Mouse (Mus musculus) embryonic facial prominence, embryonic 11.5 days (tissue): ENCODE results near the gene Ifna4. TPM values are rescaled to one million over a fixed set of nuclear protein-coding genes. Genes with fewer than 3 reads are reported as not detected.
"Not testable (repeated sequence)": the region's sequence is repeated elsewhere in the genome, so short reads cannot be mapped to it uniquely, and the experiment has no call there.

Experiments
- ATAC-seq: fragments of 200-750 bp; cut with Nextera tagmentation; replicated peaks from 2 replicates; pipeline ENCODE4 v1.8.0; 2017; ENCODE audit warnings: low read depth; ENCODE audit not compliant: insufficient number of reproducible peaks, low FRiP score, low TSS enrichment
- DNase-seq: peaks from one replicate; pipeline ENCODE4 v3.0.0-alpha.2; 2015; ENCODE audit warnings: low spot score
- H3K27ac ChIP-seq: fragments of 300-500 bp; sonication (generic); replicated peaks from 2 replicates; pipeline ENCODE4 v1.5.1; 2014; ENCODE audit warnings: mild to moderate bottlenecking, low read depth, low read length, control low read depth
- H3K27me3 ChIP-seq: fragments of 300-500 bp; sonication (generic); 2 replicates; pipeline ENCODE4 v1.6.1; 2014; ENCODE audit warnings: mild to moderate bottlenecking, low read length, moderate library complexity, mixed read lengths; ENCODE audit not compliant: control insufficient read depth, insufficient read depth
- H3K36me3 ChIP-seq: fragments of 300-500 bp; sonication (generic); replicated peaks from 2 replicates; pipeline ENCODE4 v1.6.1; 2014; ENCODE audit warnings: low read depth, mild to moderate bottlenecking, low read length, moderate library complexity, mixed read lengths; ENCODE audit not compliant: control insufficient read depth, insufficient read depth
- H3K4me1 ChIP-seq: fragments of 300-500 bp; sonication (generic); 2 replicates; pipeline ENCODE4 v1.6.1; 2014; ENCODE audit warnings: low read length, mixed read lengths; ENCODE audit not compliant: control insufficient read depth, insufficient read depth
- H3K4me2 ChIP-seq: fragments of 300-500 bp; sonication (generic); 2 replicates; pipeline ENCODE4 v1.6.1; 2014; ENCODE audit warnings: low read depth, mild to moderate bottlenecking, control low read depth, low read length, moderate library complexity
- H3K4me3 ChIP-seq: fragments of 300-500 bp; sonication (generic); 2 replicates; pipeline ENCODE4 v1.5.1; 2014; ENCODE audit warnings: low read depth, low read length, control low read depth
- H3K9ac ChIP-seq: fragments of 300-500 bp; sonication (generic); replicated peaks from 2 replicates; pipeline ENCODE4 v1.6.1; 2014; ENCODE audit warnings: mild to moderate bottlenecking, control low read depth, low read length
- H3K9me3 ChIP-seq: fragments of 300-500 bp; sonication (generic); replicated peaks from 2 replicates; pipeline ENCODE4 v1.6.1; 2016; ENCODE audit warnings: mild to moderate bottlenecking, low read length, inconsistent platforms, mixed read lengths; ENCODE audit not compliant: control insufficient read depth
- WGBS: fragments of 180-500 bp; shearing (Covaris S2); extraction: QIAGEN DNeasy Blood & Tissue Kit; methylation state at CpG from one replicate; pipeline ENCODE4 v1.1.7; 2014; 5-methylcytosine and 5-hydroxymethylcytosine counted together
- polyA plus RNA-seq: library from polyadenylated mRNA; unstranded; fragments of >200 nt; fragmentation: Nextera tagmentation; extraction: Ambion mirVana; gene quantifications from 2 replicates; pipeline ENCODE4 v1.2.1, GENCODE M21; 2014

The Ifna4 gene
- polyA plus RNA-seq, 1 experiment from 2014 or later: not detected

GRCm38 (mm10) chr4:88819659-88820058, 22.0 kb upstream of the Ifna4 start, which contains the start of gene Ifna11:
Ifna11 (plus strand) TSS chr4:88819959.
- ATAC-seq: no peak

DNA sequence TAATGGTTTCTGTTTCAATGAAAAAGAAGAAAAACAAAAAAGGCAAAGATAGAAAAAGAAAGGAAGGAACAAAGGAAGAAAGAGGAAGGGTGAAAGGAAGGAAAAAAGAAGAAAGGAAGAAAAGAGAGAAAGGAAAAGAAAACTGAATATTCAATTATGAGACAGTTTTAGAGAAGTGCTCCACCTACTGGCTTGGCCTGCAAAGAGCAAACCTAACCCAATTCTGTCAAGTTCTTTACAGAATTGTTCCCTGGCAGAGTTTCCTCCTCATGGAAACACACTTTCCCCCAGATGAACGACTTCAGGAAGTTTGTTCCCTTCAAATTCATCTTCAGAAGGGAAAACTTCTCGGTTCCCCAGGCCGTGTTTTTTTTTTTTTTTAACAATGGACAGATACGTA, 18.7 kb upstream of the Ifna4 start:
- Histone ChIP-seq H3K4me2 (no peak overlapping the region), H3K9me3 (no peaks in the 10 kb centered on the region), H3K9ac (no peak overlapping the region), H3K4me1 (no peaks in the 10 kb centered on the region), H3K27me3 (no peaks in the 10 kb centered on the region), H3K4me3 (no peak overlapping the region), H3K27ac (no peak overlapping the region), H3K36me3 (no peaks in the 10 kb centered on the region)
- ATAC-seq: no peak
- peak; percentile 39 for DNase-seq
- 24% methylated on average over 4 of the region's 4 CpGs for WGBS

More at GRCm38 (mm10) chr4:88819659-88820058, 22.0 kb upstream of the Ifna4 start, which contains the start of gene Ifna11:
- Histone ChIP-seq H3K4me2 (no peak within 1 kb of the TSS), H3K4me3 (no peak within 1 kb of the TSS), H3K9ac (no peak within 1 kb of the TSS), H3K27me3 (no peaks in the 10 kb centered on the region), H3K4me1 (no peaks in the 10 kb centered on the region), H3K27ac (no peak within 1 kb of the TSS), H3K9me3 (no peaks in the 10 kb centered on the region), H3K36me3 (no peaks in the 10 kb centered on the region)
- WGBS: 87% methylated on average over 1 of the region's 1 CpGs
- no peak for DNase-seq

- H3K27ac ChIP-seq, H3K9me3 ChIP-seq, DNase-seq, H3K36me3 ChIP-seq, H3K4me3 ChIP-seq, H3K9ac ChIP-seq, ATAC-seq, H3K4me2 ChIP-seq, H3K27me3 ChIP-seq, H3K4me1 ChIP-seq: not testable (repeated sequence)
Measured at GRCm38 (mm10) chr4:88827116-88827515, 14.5 kb upstream of the Ifna4 start, which contains the start of gene Ifna6. Ifna6 (plus strand) TSS chr4:88827416.

- no peaks in the 10 kb centered on the region for H3K4me1 ChIP-seq
- H3K27ac ChIP-seq: no peak overlapping the region
- 30% methylated on average over 4 of the region's 4 CpGs for WGBS
Measured at GRCm38 (mm10) chr4:88830523-88830922, 11.1 kb upstream of the Ifna4 start.

DNA sequence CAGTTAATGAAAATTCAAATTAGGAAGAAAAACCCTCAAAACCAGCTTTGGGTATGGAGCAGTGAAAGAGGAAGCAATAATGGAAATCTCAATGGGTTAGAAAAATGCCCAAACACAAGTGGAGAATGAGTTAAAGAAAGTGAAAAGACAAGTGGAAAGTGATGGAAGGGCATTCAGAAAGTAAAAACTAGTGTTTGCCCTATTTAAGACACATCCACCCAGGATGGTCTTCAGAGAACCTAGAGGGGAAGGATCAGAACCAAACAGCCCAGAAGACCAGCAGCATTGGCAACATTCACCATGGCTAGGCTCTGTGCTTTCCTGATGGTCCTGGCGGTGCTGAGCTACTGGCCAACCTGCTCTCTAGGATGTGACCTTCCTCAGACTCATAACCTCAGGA, 6.4 kb upstream of the Ifna4 start, which contains the start of gene Ifna5:
Ifna5 (plus strand) TSS at position 301 of the 400 bp plus-strand sequence.
- H3K4me3 ChIP-seq, H3K9ac ChIP-seq, H3K27ac ChIP-seq, H3K9me3 ChIP-seq, ATAC-seq, H3K27me3 ChIP-seq, DNase-seq, H3K4me2 ChIP-seq, H3K4me1 ChIP-seq, H3K36me3 ChIP-seq: not testable (repeated sequence)
- WGBS: 80% methylated on average over 1 of the region's 1 CpGs

More at GRCm38 (mm10) chr4:88830523-88830922, 11.1 kb upstream of the Ifna4 start:
- ATAC-seq (no peak), DNase-seq (peak; percentile 59)
- Histone ChIP-seq H3K27me3 (no peaks in the 10 kb centered on the region), H3K9me3 (no peaks in the 10 kb centered on the region), H3K4me3 (no peak overlapping the region), H3K9ac (no peak overlapping the region), H3K36me3 (no peaks in the 10 kb centered on the region), H3K4me2 (no peak overlapping the region)

- no peak for ATAC-seq
- H3K9me3 ChIP-seq: no peaks in the 10 kb centered on the region
- no peak overlapping the region for H3K4me2 ChIP-seq
- DNase-seq: peak; percentile 56
- no peak overlapping the region for H3K4me3 ChIP-seq
- no peaks in the 10 kb centered on the region for H3K27me3 ChIP-seq
- no peak overlapping the region for H3K27ac ChIP-seq
- H3K36me3 ChIP-seq: no peaks in the 10 kb centered on the region
- H3K9ac ChIP-seq: no peak overlapping the region
- no peaks in the 10 kb centered on the region for H3K4me1 ChIP-seq
- 42% methylated on average over 3 of the region's 3 CpGs for WGBS
Measured at GRCm38 (mm10) chr4:88838828-88839227, 2.8 kb upstream of the Ifna4 start.

DNA sequence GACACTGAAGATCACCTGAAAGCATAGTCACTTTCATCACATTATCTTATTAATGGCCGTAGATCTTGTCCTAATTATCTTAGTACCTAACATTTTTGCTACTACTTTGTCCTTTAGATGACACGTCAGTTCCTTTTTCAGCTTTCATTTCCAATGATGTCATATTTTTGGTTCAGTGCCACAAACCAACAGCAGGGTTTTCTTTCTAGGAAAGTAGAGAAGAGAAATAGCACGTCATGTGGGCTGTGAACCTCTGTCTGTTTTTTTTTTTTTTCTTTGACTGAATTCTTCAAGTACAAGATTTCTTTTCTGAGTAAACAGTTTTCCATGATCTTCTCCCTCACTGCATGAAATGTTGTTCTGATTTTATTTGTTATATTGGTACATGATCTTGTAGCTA, 1.6 kb upstream of the Ifna4 start:
- DNase-seq (no peak), ATAC-seq (no peak)
- Histone ChIP-seq H3K27me3 (no peaks in the 10 kb centered on the region), H3K9me3 (no peaks in the 10 kb centered on the region), H3K27ac (no peak overlapping the region), H3K9ac (no peak overlapping the region), H3K4me3 (no peak overlapping the region), H3K4me1 (no peaks in the 10 kb centered on the region), H3K36me3 (no peaks in the 10 kb centered on the region), H3K4me2 (no peak overlapping the region)
- WGBS: 82% methylated on average over 3 of the region's 3 CpGs

- Histone ChIP-seq H3K4me2 (no peak overlapping the region), H3K4me1 (no peaks in the 10 kb centered on the region), H3K4me3 (no peak overlapping the region), H3K27ac (no peak overlapping the region), H3K9ac (no peak overlapping the region), H3K27me3 (no peaks in the 10 kb centered on the region), H3K36me3 (no peaks in the 10 kb centered on the region), H3K9me3 (no peaks in the 10 kb centered on the region)
- 46% methylated on average over 2 of the region's 2 CpGs for WGBS
- no peak for ATAC-seq
- DNase-seq: peak; percentile 3
Measured at GRCm38 (mm10) chr4:88845334-88845733, 3.7 kb downstream of the Ifna4 start.
